In the genomic region with DNA sequence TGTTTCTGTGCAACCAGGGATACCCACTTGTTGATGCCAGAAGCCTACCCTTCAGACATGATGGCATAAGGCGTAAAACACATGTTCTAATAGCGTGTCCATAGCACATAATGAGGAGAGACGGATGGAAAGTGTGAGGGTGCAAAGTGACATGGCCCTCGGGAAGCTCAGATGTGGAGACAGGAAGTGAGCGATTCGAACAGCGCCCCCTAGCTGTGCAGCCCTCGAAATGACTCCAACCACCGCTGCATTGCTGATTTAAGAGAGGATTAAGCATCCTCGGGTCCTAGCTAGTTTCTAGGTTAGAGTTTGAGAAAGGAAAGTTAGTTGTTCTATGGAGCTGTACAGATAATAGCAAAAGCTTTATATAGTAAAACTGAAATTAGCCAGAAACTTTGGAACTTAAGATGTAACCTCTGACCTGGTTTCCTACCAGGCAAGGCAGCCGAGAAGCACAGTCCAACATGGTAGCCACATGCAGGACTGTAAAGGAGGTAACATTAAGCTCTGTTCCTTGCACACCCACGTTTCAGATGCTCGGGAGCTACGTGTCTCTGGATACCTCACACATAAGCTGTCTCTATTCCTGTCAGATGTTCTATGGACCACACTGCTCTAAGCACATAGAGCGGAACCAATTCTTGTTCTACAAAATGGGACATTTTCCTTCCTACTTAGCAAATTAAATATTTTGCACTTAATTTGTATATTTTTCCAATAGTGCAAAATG, we compare ENCODE assay signal across 14 mouse cellular contexts.
DNase-seq lines count a peak whose midpoint lies in the region; ATAC-seq and TF ChIP-seq lines count a peak whose summit lies in the region.
"Had no signal": no experiment of that assay in that cellular context is flagged by ENCODE, and none has a peak within 500 bp of the region (broad histone marks: within the 10 kb centered on the region; RNA-seq: fewer than 3 reads in every experiment).

No protein-coding gene starts in this region.

- no peak for ATAC-seq in lung, postnatal 0 days
- ATAC-seq in Patski: no peak

- no peak for TF ChIP-seq POLR2A in heart, adult 2 months (IDR thresholded peaks at IDR 0.05; ENCODE audit: insufficient read depth, low read depth, low read length)
- no peak for TF ChIP-seq POLR2A in olfactory bulb, adult 2 months (IDR thresholded peaks at IDR 0.05; ENCODE audit: insufficient read depth, low read depth, low read length)

- H3K9ac ChIP-seq in heart, adult 2 months (ENCODE audit: low read depth, low read length): no peak overlapping the region
- no peak overlapping the region for H3K9ac ChIP-seq in lung, postnatal 0 days (replicated peaks; ENCODE audit: low read depth)
- H3K9ac ChIP-seq: embryonic facial prominence, embryonic 15.5 days; hindbrain, embryonic 12.5 days; limb, embryonic 15.5 days had no signal

- no peak overlapping the region for H3K4me3 ChIP-seq in heart, adult 2 months
- H3K4me3 ChIP-seq in lung, postnatal 0 days (ENCODE audit: low read depth, low read length): no peak overlapping the region
- no peak overlapping the region for H3K4me3 ChIP-seq in olfactory bulb, adult 2 months (ENCODE audit: insufficient read depth, low read depth, low read length)
- H3K4me3 ChIP-seq: embryonic facial prominence, embryonic 15.5 days; hindbrain, embryonic 12.5 days; limb, embryonic 15.5 days; megakaryocyte, embryonic 14.5 days had no signal

- H3K79me2 ChIP-seq in heart, adult 2 months (replicated peaks; ENCODE audit: control insufficient read depth, insufficient read depth, low read length): no peaks in the 10 kb centered on the region

- H3K27ac ChIP-seq in heart, adult 2 months: no peak overlapping the region
- H3K27ac ChIP-seq in lung, postnatal 0 days (ENCODE audit: low read length): no peak overlapping the region
- no peak overlapping the region for H3K27ac ChIP-seq in olfactory bulb, adult 2 months (ENCODE audit: insufficient read depth, low read depth, low read length)
- H3K27ac ChIP-seq: embryonic facial prominence, embryonic 15.5 days; hindbrain, embryonic 12.5 days; limb, embryonic 15.5 days had no signal

- no peaks in the 10 kb centered on the region for H3K9me3 ChIP-seq in lung, postnatal 0 days (ENCODE audit: low read length)
- H3K9me3 ChIP-seq: embryonic facial prominence, embryonic 15.5 days; hindbrain, embryonic 12.5 days; limb, embryonic 15.5 days; megakaryocyte, embryonic 14.5 days had no signal

- in situ Hi-C loops in Patski (cut with MboI; ENCODE audit: low pct_unique_long_range_greater_than_20kb): no loop called here

- H3K36me3 ChIP-seq in heart, adult 2 months (ENCODE audit: control insufficient read depth, insufficient read depth, low read length): peaks cover 3% of the 10 kb centered on the region
- no peaks in the 10 kb centered on the region for H3K36me3 ChIP-seq in lung, postnatal 0 days (ENCODE audit: insufficient read depth, low read length)
- H3K36me3 ChIP-seq: embryonic facial prominence, embryonic 15.5 days; limb, embryonic 15.5 days had no signal

- POLR2A ChIA-PET in Patski (lab: Charles Lee): no interaction called here

- CTCF ChIA-PET in Patski (lab: Charles Lee): interaction anchor here (1.4 to 3.2 kb wide), 3 partner anchors 9 to 14 kb away, joined by 3 to 12 read pairs (median 5); no protein-coding TSS in a partner anchor

- no peak for DNase-seq in heart, adult 2 months
- DNase-seq in heart, postnatal 36 days: no peak
- DNase-seq in lung, postnatal 0 days (ENCODE audit: low spot score): no peak
- no peak for DNase-seq in lung, postnatal 25 days (ENCODE audit: low spot score)
- DNase-seq in Patski (ENCODE audit: low read depth, low spot score): no peak
- DNase-seq in ovary, postnatal 10 days (ENCODE audit: low spot score): no peak
- no peak for DNase-seq in kidney, adult 9 months
- DNase-seq: kidney, postnatal 10 days had no signal

- intact Hi-C loops in heart, adult 2 months (cut with DNase I): no loop called here
- intact Hi-C loops in heart, postnatal 36 days (cut with DNase I): no loop called here

- TF ChIP-seq CTCF in heart, adult 2 months (IDR thresholded peaks at IDR 0.05): peak; percentile 57
- TF ChIP-seq CTCF in lung, postnatal 0 days (IDR thresholded peaks at IDR 0.05): peak; percentile 48
- peak; percentile 45 for TF ChIP-seq CTCF in Patski (IDR thresholded peaks at IDR 0.05)
- TF ChIP-seq CTCF in olfactory bulb, adult 2 months (IDR thresholded peaks at IDR 0.05; ENCODE audit: insufficient read depth, low read depth, low read length): peak; percentile 24; the same call in 1 of the 2 replicates

- 88% methylated on average over 15 of the region's 15 CpGs for whole genome bisulfite sequencing in heart, adult 2 months
- WGBS in lung, postnatal 0 days: 83% methylated on average over 15 of the region's 15 CpGs
- WGBS in olfactory bulb, adult 2 months: 90% methylated on average over 15 of the region's 15 CpGs

- TF ChIP-seq EP300 in heart, adult 2 months (IDR thresholded peaks at IDR 0.05; ENCODE audit: insufficient read depth, low read depth, low read length): no peak
- no peak for TF ChIP-seq EP300 in lung, postnatal 0 days (IDR thresholded peaks at IDR 0.05)

- H3K4me1 ChIP-seq in heart, adult 2 months (ENCODE audit: control insufficient read depth, insufficient read depth, low read length): no peaks in the 10 kb centered on the region
- H3K4me1 ChIP-seq in lung, postnatal 0 days (ENCODE audit: insufficient read depth, low read depth, low read length): no peaks in the 10 kb centered on the region
- H3K4me1 ChIP-seq in olfactory bulb, adult 2 months (ENCODE audit: control insufficient read depth, insufficient read depth, low read length): no peaks in the 10 kb centered on the region
- H3K4me1 ChIP-seq: embryonic facial prominence, embryonic 15.5 days; hindbrain, embryonic 12.5 days; limb, embryonic 15.5 days; megakaryocyte, embryonic 14.5 days had no signal

- no peaks in the 10 kb centered on the region for H3K27me3 ChIP-seq in heart, adult 2 months (ENCODE audit: control insufficient read depth, insufficient read depth, low read length)
- H3K27me3 ChIP-seq in lung, postnatal 0 days (replicated peaks; ENCODE audit: insufficient read depth, low read length): no peaks in the 10 kb centered on the region
- no peaks in the 10 kb centered on the region for H3K27me3 ChIP-seq in Patski
- H3K27me3 ChIP-seq: CH12.LX; embryonic facial prominence, embryonic 15.5 days; hindbrain, embryonic 12.5 days; limb, embryonic 15.5 days; megakaryocyte, embryonic 14.5 days had no signal

- H3K4me2 ChIP-seq in lung, postnatal 0 days (replicated peaks; ENCODE audit: low read depth, low read length): no peak overlapping the region
- H3K4me2 ChIP-seq: embryonic facial prominence, embryonic 15.5 days; hindbrain, embryonic 12.5 days; limb, embryonic 15.5 days had no signal
